Mouse (Mus musculus) megakaryocyte, embryonic 14.5 days (primary cell): ENCODE data around the gene Pds5b.

Experiments used
- FLI1 ChIP-seq: IDR thresholded peaks from 2 replicates; pipeline ENCODE4 v1.6.1; 2012; ENCODE audit warnings: low read length, inconsistent platforms, mixed read lengths
- GATA1 ChIP-seq: IDR thresholded peaks from 3 replicates; pipeline ENCODE4 v1.6.1; 2012; ENCODE audit warnings: mixed read lengths, low read length, inconsistent platforms, borderline replicate concordance

DNA sequence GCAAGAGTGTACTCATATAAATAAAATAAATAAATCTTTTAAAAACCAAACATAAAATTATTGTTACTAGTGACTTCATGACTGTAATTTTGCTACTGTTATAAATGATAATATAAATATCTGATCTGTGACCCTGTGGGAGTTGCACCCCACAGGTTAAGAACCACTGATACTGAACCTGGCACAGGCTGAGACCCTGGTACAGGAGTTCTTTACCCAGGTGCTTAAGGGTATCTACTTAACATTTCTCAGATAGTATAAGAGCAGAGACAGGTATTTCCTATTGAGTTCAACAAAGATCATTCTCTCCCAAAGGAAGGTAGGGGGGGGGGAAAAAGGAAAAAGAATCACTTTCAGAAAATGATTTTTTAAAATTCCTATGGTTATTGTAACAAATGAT lies 19.0 kb upstream of the Pds5b start:
- TF ChIP-seq GATA1 (no peak), FLI1 (no peak)
